Mouse (Mus musculus) spleen, adult 2 months (tissue): Measurements from ENCODE around the gene BC034090. TPM values are rescaled to one million over a fixed set of nuclear protein-coding genes. Genes with fewer than 3 reads are reported as not detected.

Experiments
- DNase-seq, 2 experiments: peaks; one replicate each; pipeline versions ENCODE4 v3.0.0 to v3.0.0-alpha.2; 2012 to 2021; ENCODE audit warnings: low spot score in 2 of 2, low read depth in 1 of 2
- H3K27ac ChIP-seq: fragments of 200-500 bp; 2 replicates; pipeline ENCODE4 v1.5.1; 2012; ENCODE audit warnings: low read length, inconsistent platforms; ENCODE audit not compliant: insufficient read depth
- H3K27me3 ChIP-seq: fragments of 200-500 bp; 2 replicates; pipeline ENCODE4 v1.6.1; 2012; ENCODE audit warnings: mild to moderate bottlenecking, moderate library complexity, low read length, inconsistent platforms; ENCODE audit not compliant: control insufficient read depth, insufficient read depth
- H3K36me3 ChIP-seq: fragments of 200-500 bp; 2 replicates; pipeline ENCODE4 v1.6.1; 2012; ENCODE audit warnings: mild to moderate bottlenecking, low read length, inconsistent platforms; ENCODE audit not compliant: control insufficient read depth, insufficient read depth
- H3K4me1 ChIP-seq: fragments of 200-500 bp; 2 replicates; pipeline ENCODE4 v1.6.1; 2011; ENCODE audit warnings: inconsistent platforms; ENCODE audit not compliant: control insufficient read depth, insufficient read depth, insufficient read length
- H3K4me3 ChIP-seq: fragments of 200-500 bp; 2 replicates; pipeline ENCODE4 v1.5.1; 2011; ENCODE audit warnings: mild to moderate bottlenecking, inconsistent platforms; ENCODE audit not compliant: insufficient read depth, insufficient read length; ENCODE audit errors: extremely low read depth
- CTCF ChIP-seq: fragments of 200-500 bp; IDR thresholded peaks from 2 replicates; pipeline ENCODE4 v1.5.1; 2011; ENCODE audit warnings: mild to moderate bottlenecking, inconsistent platforms; ENCODE audit not compliant: insufficient read depth, insufficient read length, insufficient replicate concordance; ENCODE audit errors: extremely low read depth
- POLR2A ChIP-seq: fragments of 200-500 bp; IDR thresholded peaks from 2 replicates; pipeline ENCODE4 v1.6.1; 2011; ENCODE audit warnings: low read depth, low read length, inconsistent platforms
- WGBS: fragments of 180-500 bp; shearing (Covaris S2); methylation state at CpG from one replicate; pipeline ENCODE4 v1.1.7; 2018; 5-methylcytosine and 5-hydroxymethylcytosine counted together
- polyA plus RNA-seq: library from polyadenylated mRNA; depleted of rRNA; stranded (reverse); fragments of >200 nt; gene quantifications from 2 replicates; pipeline ENCODE4 v1.2.3, GENCODE M21; 2012

The BC034090 gene
- polyA plus RNA-seq, 1 experiment, result 3.3 TPM

DNA sequence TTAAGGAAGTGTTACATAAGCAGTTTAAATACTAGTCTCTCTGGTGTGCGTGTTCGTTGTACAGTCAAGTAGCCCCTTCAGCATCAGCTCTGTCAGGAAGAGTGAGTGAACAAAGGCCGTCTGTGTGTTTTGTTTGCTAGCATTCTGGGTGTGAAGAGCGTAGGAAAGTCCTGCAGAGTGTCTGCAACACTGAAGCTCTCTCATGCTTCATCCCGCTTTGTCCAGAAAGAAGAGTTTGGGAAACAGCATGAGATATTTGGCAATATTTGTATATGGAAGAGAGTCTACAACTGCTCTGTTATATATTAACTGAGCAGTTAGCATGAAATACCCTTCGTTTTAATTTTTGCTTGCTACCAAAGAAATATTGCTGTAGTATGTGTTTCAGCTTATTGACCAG, 44.7 kb downstream of the BC034090 start:
- no peak overlapping the region for H3K4me3 ChIP-seq
- H3K4me1 ChIP-seq, result no peaks in the 10 kb centered on the region
- H3K27me3 ChIP-seq, result no peaks in the 10 kb centered on the region
- H3K36me3 ChIP-seq, result peaks cover 6% of the 10 kb centered on the region
- 90% methylated on average over 6 of the region's 6 CpGs for WGBS
- TF ChIP-seq CTCF (no peak), POLR2A (no peak)
- no peak for DNase-seq
- H3K27ac ChIP-seq, result no peak overlapping the region

GRCm38 (mm10) chr1:155196691-155197090, 47.6 kb downstream of the BC034090 start:
- Histone ChIP-seq H3K27ac (no peak overlapping the region), H3K4me1 (no peaks in the 10 kb centered on the region), H3K36me3 (peaks cover 15% of the 10 kb centered on the region), H3K27me3 (no peaks in the 10 kb centered on the region), H3K4me3 (no peak overlapping the region)
- whole genome bisulfite sequencing, result 96% methylated on average over 4 of the region's 4 CpGs
- DNase-seq, result no peak
- TF ChIP-seq CTCF, result no peak
- TF ChIP-seq POLR2A, result no peak

DNA sequence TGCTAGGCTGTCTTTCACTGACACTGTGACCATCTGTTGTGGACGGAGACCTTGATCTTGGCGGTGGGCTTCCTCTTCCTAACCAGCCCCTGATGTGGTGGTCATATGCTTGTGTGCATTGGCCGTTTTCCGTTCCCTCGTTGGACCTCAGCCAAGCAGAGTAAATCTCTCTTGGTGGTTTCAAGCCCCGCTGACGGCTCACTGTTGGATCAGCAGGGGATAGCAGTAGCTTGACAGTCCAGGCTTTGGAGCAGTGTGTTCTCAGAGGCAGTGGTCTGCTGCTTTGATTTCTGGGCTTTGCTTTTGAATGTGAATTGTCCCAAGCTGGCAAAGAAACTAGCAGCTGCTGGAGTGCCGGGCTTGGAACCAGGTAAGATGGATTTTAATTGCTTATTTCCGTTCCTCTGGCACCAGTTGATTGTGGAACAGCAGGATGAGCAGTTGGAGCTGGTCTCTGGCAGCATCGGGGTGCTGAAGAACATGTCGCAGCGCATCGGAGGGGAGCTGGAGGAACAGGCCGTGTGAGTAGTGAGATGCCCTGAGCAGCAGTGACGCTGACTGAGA, 51.4 kb downstream of the BC034090 start:
- TF ChIP-seq POLR2A (no peak), CTCF (no peak)
- Histone ChIP-seq H3K36me3 (peaks cover 34% of the 10 kb centered on the region), H3K27me3 (no peaks in the 10 kb centered on the region), H3K27ac (no peak overlapping the region), H3K4me3 (no peak overlapping the region), H3K4me1 (no peaks in the 10 kb centered on the region)
- no peak for DNase-seq
- 70% methylated on average over 15 of the region's 15 CpGs for WGBS

GRCm38 (mm10) chr1:155191671-155192070, 52.6 kb downstream of the BC034090 start:
- no peak for DNase-seq
- Histone ChIP-seq H3K27ac (no peak overlapping the region), H3K4me1 (no peaks in the 10 kb centered on the region), H3K27me3 (no peaks in the 10 kb centered on the region), H3K4me3 (no peak overlapping the region), H3K36me3 (peaks cover 34% of the 10 kb centered on the region)
- WGBS, result 83% methylated on average over 2 of the region's 2 CpGs
- TF ChIP-seq CTCF, result no peak
- no peak for TF ChIP-seq POLR2A

- H3K36me3 ChIP-seq, result peaks cover 34% of the 10 kb centered on the region
- WGBS, result 93% methylated on average over 8 of the region's 8 CpGs
- H3K4me1 ChIP-seq, result no peaks in the 10 kb centered on the region
These were observed 53.0 kb downstream of the BC034090 start for GRCm38 (mm10) chr1:155191219-155191618.

DNA sequence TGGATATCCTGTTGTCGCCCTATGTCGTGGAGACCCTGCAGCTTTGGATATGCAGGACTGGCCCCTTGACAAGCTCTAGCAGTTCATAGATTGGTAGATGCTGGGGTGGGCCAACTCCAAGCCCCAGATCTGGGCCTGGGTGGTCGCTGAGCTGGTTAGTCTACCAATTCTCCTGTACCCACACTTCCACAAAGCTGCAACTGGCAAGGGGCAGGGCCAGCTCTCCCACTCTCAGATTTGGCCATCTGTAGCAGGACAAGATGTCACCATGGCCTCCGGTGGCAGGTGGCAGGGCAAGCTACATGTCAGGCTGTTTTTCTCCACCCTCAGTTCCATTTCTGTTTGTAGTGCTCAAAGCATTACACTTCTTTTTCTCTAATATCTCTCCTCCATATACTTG, 55.6 kb downstream of the BC034090 start:
- H3K36me3 ChIP-seq, result peaks cover 35% of the 10 kb centered on the region
- no peaks in the 10 kb centered on the region for H3K4me1 ChIP-seq
- TF ChIP-seq POLR2A, result no peak
- no peak for TF ChIP-seq CTCF
- DNase-seq, result no peak
- WGBS, result 93% methylated on average over 4 of the region's 4 CpGs
- no peaks in the 10 kb centered on the region for H3K27me3 ChIP-seq
- H3K27ac ChIP-seq, result no peak overlapping the region
- no peak overlapping the region for H3K4me3 ChIP-seq

More at GRCm38 (mm10) chr1:155191219-155191618, 53.0 kb downstream of the BC034090 start:
- no peak for TF ChIP-seq POLR2A
- no peak for TF ChIP-seq CTCF
- Histone ChIP-seq H3K4me3 (no peak overlapping the region), H3K27me3 (no peaks in the 10 kb centered on the region), H3K27ac (no peak overlapping the region)
- DNase-seq, result no peak

GRCm38 (mm10) chr1:155184191-155184590, 60.1 kb downstream of the BC034090 start:
- H3K36me3 ChIP-seq, result peaks cover 13% of the 10 kb centered on the region
- H3K27ac ChIP-seq, result no peak overlapping the region
- TF ChIP-seq POLR2A (no peak), CTCF (no peak)
- no peaks in the 10 kb centered on the region for H3K4me1 ChIP-seq
- H3K27me3 ChIP-seq, result no peaks in the 10 kb centered on the region
- WGBS, result 85% methylated on average over 3 of the region's 3 CpGs
- no peak overlapping the region for H3K4me3 ChIP-seq
- DNase-seq, result no peak
